Mouse (Mus musculus): ENCODE results near the gene Bcl2l12. TPM values are rescaled to one million over a fixed set of nuclear protein-coding genes. Genes with fewer than 3 reads are reported as not detected.

The Bcl2l12 gene
- total and polyA plus RNA-seq, 3 experiments: 16.6 to 24.6 TPM; not detected in 1

- Histone ChIP-seq H3K36me3 (ENCODE audit: control insufficient read depth in 1 of 2, insufficient read depth in 2 of 2, low read length in 2 of 2) (no peaks in the 10 kb centered on the region; a peak in 1 of 4 replicates), H3K9me3 (replicated peaks; ENCODE audit: insufficient read depth, low read length) (no peaks in the 10 kb centered on the region), H3K27ac (ENCODE audit: control insufficient read depth, low read depth, low read length) (no peak overlapping the region), H3K27me3 (ENCODE audit: control insufficient read depth in 1 of 2, insufficient read depth in 2 of 2, low read length in 2 of 2) (no peaks in the 10 kb centered on the region), H3K4me3 (ENCODE audit: control insufficient read depth in 1 of 2, insufficient read depth in 1 of 2, low read depth in 2 of 2, low read length in 2 of 2) (no peak overlapping the region), H3K4me1 (ENCODE audit: control insufficient read depth in 1 of 2, insufficient read depth in 2 of 2, low read length in 2 of 2) (peaks cover 0 to 4% of the 10 kb centered on the region in 2 experiments; a peak in 1 of 4 replicates), H3K79me2 (ENCODE audit: control insufficient read depth, insufficient read depth, low read length, poor library complexity) (no peaks in the 10 kb centered on the region), H3K9ac (ENCODE audit: control insufficient read depth, low read depth, low read length, poor library complexity, severe bottlenecking) (no peak overlapping the region)
- TF ChIP-seq NRF1 (IDR thresholded peaks at IDR 0.05; ENCODE audit: insufficient read depth, low read depth, low read length, poor library complexity, severe bottlenecking) (no peak), CTCF (IDR thresholded peaks at IDR 0.05 in 2 of 3, conservative IDR thresholded peaks at IDR 0.05 in 1 of 3; ENCODE audit: control insufficient read depth in 1 of 3, insufficient read depth in 1 of 3, low read depth in 2 of 3, low read length in 3 of 3, poor library complexity in 1 of 3, severe bottlenecking in 1 of 3) (no peak), MAFK (IDR thresholded peaks at IDR 0.05; ENCODE audit: borderline replicate concordance, low read depth, low read length) (no peak), POLR2AphosphoS2 (IDR thresholded peaks at IDR 0.05; ENCODE audit: low read length) (no peak), CHD1 (IDR thresholded peaks at IDR 0.05; ENCODE audit: low read depth, low read length) (no peak), MYB (IDR thresholded peaks at IDR 0.05; ENCODE audit: low read depth, low read length) (no peak), SIN3A (IDR thresholded peaks at IDR 0.05; ENCODE audit: low read length) (no peak), TBP (IDR thresholded peaks at IDR 0.05; ENCODE audit: low read depth, low read length) (no peak), EP300 (IDR thresholded peaks at IDR 0.05; ENCODE audit: low read depth in 1 of 2, low read length in 2 of 2) (no peak), JUND (IDR thresholded peaks at IDR 0.05; ENCODE audit: low read depth, low read length) (no peak)
- no peak for DNase-seq (ENCODE audit: low read depth, low spot score)
These were observed 44.2 kb downstream of the Bcl2l12 start for GRCm38 (mm10) chr7:44954091-44954885.

DNA sequence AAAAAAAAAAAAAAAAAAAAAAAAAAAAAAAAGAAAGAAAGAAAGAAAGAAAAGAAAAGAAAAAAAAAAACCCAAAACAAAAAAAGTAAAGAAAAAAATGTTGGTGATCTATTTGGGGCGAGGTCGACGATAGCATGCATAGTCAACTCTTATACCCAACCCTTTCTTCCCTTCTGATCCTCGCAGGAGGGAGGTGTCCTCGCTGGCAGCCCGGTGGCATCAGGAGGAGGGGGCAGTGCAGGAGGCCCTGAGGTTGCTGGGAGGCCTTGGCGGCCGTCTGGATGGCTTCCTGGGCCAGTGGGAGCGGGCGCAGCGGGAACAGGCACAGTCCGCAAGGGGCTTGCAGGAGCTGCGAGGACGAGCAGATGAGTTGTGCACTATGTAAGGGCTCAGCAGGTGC is 45.0 kb downstream of the Bcl2l12 start:
- H3K27me3 ChIP-seq (ENCODE audit: control insufficient read depth in 1 of 2, insufficient read depth in 2 of 2, low read length in 2 of 2): no peaks in the 10 kb centered on the region
- no peak overlapping the region for H3K9ac ChIP-seq (ENCODE audit: control insufficient read depth, low read depth, low read length, poor library complexity, severe bottlenecking)
- H3K4me1 ChIP-seq (ENCODE audit: control insufficient read depth in 1 of 2, insufficient read depth in 2 of 2, low read length in 2 of 2): peaks cover 0 to 4% of the 10 kb centered on the region in 2 experiments; a peak in 1 of 4 replicates
- no peaks in the 10 kb centered on the region for H3K9me3 ChIP-seq (replicated peaks; ENCODE audit: insufficient read depth, low read length)
- TF ChIP-seq ELF1 (IDR thresholded peaks at IDR 0.05; ENCODE audit: low read depth, low read length) (no peak), ZNF384 (IDR thresholded peaks at IDR 0.05; ENCODE audit: low read depth, low read length) (0 out of 2 replicates have a peak, but pooled peaks have one; percentile 27)
- no peak overlapping the region for H3K4me3 ChIP-seq (ENCODE audit: control insufficient read depth in 1 of 2, insufficient read depth in 1 of 2, low read depth in 2 of 2, low read length in 2 of 2)
- no peak for DNase-seq (ENCODE audit: low read depth, low spot score)
- H3K79me2 ChIP-seq (ENCODE audit: control insufficient read depth, insufficient read depth, low read length, poor library complexity): no peaks in the 10 kb centered on the region
- H3K36me3 ChIP-seq (ENCODE audit: control insufficient read depth in 1 of 2, insufficient read depth in 2 of 2, low read length in 2 of 2): no peaks in the 10 kb centered on the region; a peak in 1 of 4 replicates
- no peak overlapping the region for H3K27ac ChIP-seq (ENCODE audit: control insufficient read depth, low read depth, low read length)
